Mouse (Mus musculus) forebrain, embryonic 16.5 days (tissue): ENCODE data around the gene S100a10. TPM values are rescaled to one million over a fixed set of nuclear protein-coding genes. Genes with fewer than 3 reads are reported as not detected.

Experiments used
- ATAC-seq: fragments of 200-750 bp; cut with Nextera tagmentation; 2 replicates; pipeline ENCODE4 v1.8.0; 2017; ENCODE audit warnings: mild to moderate bottlenecking, moderate library complexity
- H3K27ac ChIP-seq: fragments of 300-500 bp; sonication (generic); 2 replicates; pipeline ENCODE4 v1.5.1; 2014; ENCODE audit warnings: low read length, control low read depth
- H3K27me3 ChIP-seq: fragments of 300-500 bp; sonication (generic); replicated peaks from 2 replicates; pipeline ENCODE4 v1.6.1; 2014; ENCODE audit warnings: low read length; ENCODE audit not compliant: control insufficient read depth, insufficient read depth
- H3K36me3 ChIP-seq: fragments of 300-500 bp; sonication (generic); 2 replicates; pipeline ENCODE4 v1.6.1; 2014; ENCODE audit not compliant: control insufficient read depth, insufficient read depth
- H3K4me1 ChIP-seq: fragments of 300-500 bp; sonication (generic); replicated peaks from 2 replicates; pipeline ENCODE4 v1.6.1; 2014; ENCODE audit warnings: low read length; ENCODE audit not compliant: control insufficient read depth, insufficient read depth
- H3K4me2 ChIP-seq: fragments of 300-500 bp; sonication (generic); 2 replicates; pipeline ENCODE4 v1.6.1; 2014; ENCODE audit warnings: mild to moderate bottlenecking, low read length, control low read depth
- H3K4me3 ChIP-seq: fragments of 300-500 bp; sonication (generic); replicated peaks from 2 replicates; pipeline ENCODE4 v1.5.1; 2014; ENCODE audit warnings: mild to moderate bottlenecking, low read length, control low read depth
- H3K9ac ChIP-seq: fragments of 300-500 bp; sonication (generic); replicated peaks from 2 replicates; pipeline ENCODE4 v1.6.1; 2014; ENCODE audit warnings: low read depth, low read length, control low read depth
- H3K9me3 ChIP-seq: fragments of 300-500 bp; sonication (generic); 2 replicates; pipeline ENCODE4 v1.6.1; 2016; ENCODE audit warnings: low read length; ENCODE audit not compliant: control insufficient read depth
- WGBS: fragments of 180-500 bp; shearing (Covaris S2); extraction: QIAGEN DNeasy Blood & Tissue Kit; methylation state at CpG from one replicate; pipeline ENCODE4 v1.1.7; 2014; 5-methylcytosine and 5-hydroxymethylcytosine counted together
- polyA plus RNA-seq: library from polyadenylated mRNA; unstranded; fragments of >200 nt; fragmentation: Nextera tagmentation; extraction: Ambion mirVana; gene quantifications from 2 replicates; pipeline ENCODE4 v1.2.1, GENCODE M21; 2015

The S100a10 gene
- polyA plus RNA-seq, 1 experiment from 2014 or later: 117 TPM

DNA sequence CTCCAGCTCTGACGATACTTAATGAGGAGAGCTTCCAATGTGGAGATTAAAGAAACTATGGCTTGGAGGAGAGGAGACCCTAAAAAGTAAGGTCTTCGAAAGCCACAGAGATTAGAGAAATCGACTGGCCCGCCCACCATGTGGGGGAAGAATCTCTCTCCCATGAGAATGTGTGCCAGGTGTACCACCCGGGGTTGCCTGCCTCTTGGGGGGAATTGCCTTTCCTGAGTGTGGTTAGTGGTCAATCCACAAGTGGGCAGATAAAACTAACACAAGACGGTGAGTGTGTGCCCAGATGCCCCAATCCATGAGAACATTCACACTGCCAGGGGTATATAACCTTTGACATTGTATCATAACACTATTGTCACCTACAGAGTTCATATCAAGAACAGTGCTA lies 12.8 kb downstream of the S100a10 start:
- Histone ChIP-seq H3K27me3 (no peaks in the 10 kb centered on the region), H3K9ac (no peak overlapping the region), H3K27ac (no peak overlapping the region), H3K9me3 (no peaks in the 10 kb centered on the region), H3K4me2 (no peak overlapping the region), H3K36me3 (no peaks in the 10 kb centered on the region), H3K4me1 (no peaks in the 10 kb centered on the region), H3K4me3 (no peak overlapping the region)
- ATAC-seq: no peak
- 93% methylated on average over 6 of the region's 6 CpGs for WGBS

- WGBS: 54% methylated on average over 7 of the region's 7 CpGs
Observed at GRCm38 (mm10) chr3:93568428-93569040, 13.7 kb downstream of the S100a10 start.

DNA sequence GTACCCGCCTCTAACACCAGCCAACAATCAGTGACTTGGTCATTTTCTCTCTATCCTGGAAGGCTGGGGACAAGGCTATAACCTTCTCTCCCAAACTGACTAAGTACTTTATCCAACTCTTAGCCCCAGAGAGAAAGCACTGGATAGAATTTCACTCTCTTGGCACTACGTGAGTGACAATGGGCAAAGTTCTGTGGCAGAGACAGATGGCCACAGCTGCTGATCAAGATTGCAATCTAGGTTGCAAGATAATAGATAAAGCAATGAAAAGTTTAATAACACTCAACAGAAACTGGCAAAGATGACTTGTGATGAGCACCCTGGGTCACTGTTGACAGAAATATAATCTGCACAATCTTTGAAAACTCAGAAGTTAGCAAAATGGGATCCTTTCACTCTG lies 14.2 kb downstream of the S100a10 start:
- WGBS: 70% methylated on average over 2 of the region's 2 CpGs
- H3K9me3 ChIP-seq: no peaks in the 10 kb centered on the region
- no peak for ATAC-seq

More at GRCm38 (mm10) chr3:93568428-93569040, 13.7 kb downstream of the S100a10 start:
- peak; percentile 54 for ATAC-seq
- H3K36me3 ChIP-seq: no peaks in the 10 kb centered on the region
- no peak overlapping the region for H3K27ac ChIP-seq
- no peaks in the 10 kb centered on the region for H3K27me3 ChIP-seq
- no peaks in the 10 kb centered on the region for H3K9me3 ChIP-seq
- H3K4me2 ChIP-seq: no peak overlapping the region
- H3K4me3 ChIP-seq: no peak overlapping the region
- no peaks in the 10 kb centered on the region for H3K4me1 ChIP-seq
- no peak overlapping the region for H3K9ac ChIP-seq

GRCm38 (mm10) chr3:93572058-93572791 lies 17.3 kb downstream of the S100a10 start:
- no peaks in the 10 kb centered on the region for H3K27me3 ChIP-seq
- no peaks in the 10 kb centered on the region for H3K36me3 ChIP-seq
- H3K27ac ChIP-seq: no peak overlapping the region
- no peak overlapping the region for H3K9ac ChIP-seq
- no peaks in the 10 kb centered on the region for H3K4me1 ChIP-seq
- H3K4me3 ChIP-seq: no peak overlapping the region
- H3K9me3 ChIP-seq: no peaks in the 10 kb centered on the region
- no peak for ATAC-seq
- 71% methylated on average over 5 of the region's 5 CpGs for WGBS
- no peak overlapping the region for H3K4me2 ChIP-seq

More for the DNA sequence above, 14.2 kb downstream of the S100a10 start:
- Histone ChIP-seq H3K4me2 (no peak overlapping the region), H3K4me1 (no peaks in the 10 kb centered on the region), H3K36me3 (no peaks in the 10 kb centered on the region), H3K27me3 (no peaks in the 10 kb centered on the region), H3K4me3 (no peak overlapping the region), H3K9ac (no peak overlapping the region), H3K27ac (no peak overlapping the region)

- Histone ChIP-seq H3K4me1 (no peaks in the 10 kb centered on the region), H3K4me3 (no peak overlapping the region), H3K27me3 (no peaks in the 10 kb centered on the region), H3K9me3 (no peaks in the 10 kb centered on the region), H3K27ac (no peak overlapping the region), H3K9ac (no peak overlapping the region), H3K36me3 (no peaks in the 10 kb centered on the region), H3K4me2 (no peak overlapping the region)
- ATAC-seq: no peak
- 78% methylated on average over 6 of the region's 6 CpGs for WGBS
Observed at GRCm38 (mm10) chr3:93579317-93580038, 24.6 kb downstream of the S100a10 start.

DNA sequence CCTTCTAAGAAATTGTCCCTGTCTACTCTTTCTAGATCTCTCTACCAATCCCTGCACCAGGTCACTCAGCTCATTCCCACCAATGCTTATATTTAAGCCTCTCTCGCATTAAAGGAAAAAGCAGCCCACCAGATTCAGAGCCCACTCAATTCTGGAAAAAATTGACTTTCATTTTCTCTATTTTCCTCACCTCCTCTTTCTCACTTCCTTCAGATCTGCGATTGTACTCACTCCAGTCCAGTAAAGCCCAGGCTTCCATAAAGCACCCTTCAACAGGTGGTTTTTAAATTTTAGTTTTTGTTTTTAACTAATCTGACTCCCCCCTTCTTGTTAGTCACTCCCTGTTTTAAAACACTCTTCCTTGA lies 25.1 kb downstream of the S100a10 start:
- ATAC-seq: no peak
- H3K4me1 ChIP-seq: no peaks in the 10 kb centered on the region
- no peak overlapping the region for H3K4me3 ChIP-seq
- H3K9me3 ChIP-seq: no peaks in the 10 kb centered on the region
- no peak overlapping the region for H3K27ac ChIP-seq
- no peak overlapping the region for H3K9ac ChIP-seq
- H3K27me3 ChIP-seq: no peaks in the 10 kb centered on the region
- 92% methylated on average over 2 of the region's 2 CpGs for WGBS
- H3K4me2 ChIP-seq: no peak overlapping the region
- H3K36me3 ChIP-seq: no peaks in the 10 kb centered on the region

GRCm38 (mm10) chr3:93580946-93581345 lies 26.1 kb downstream of the S100a10 start:
- 43% methylated on average over 2 of the region's 2 CpGs for WGBS
- H3K27me3 ChIP-seq: no peaks in the 10 kb centered on the region
- no peaks in the 10 kb centered on the region for H3K9me3 ChIP-seq
- no peaks in the 10 kb centered on the region for H3K4me1 ChIP-seq
- no peak overlapping the region for H3K4me2 ChIP-seq
- H3K4me3 ChIP-seq: no peak overlapping the region
- H3K36me3 ChIP-seq: no peaks in the 10 kb centered on the region
- H3K9ac ChIP-seq: no peak overlapping the region
- no peak for ATAC-seq
- no peak overlapping the region for H3K27ac ChIP-seq

DNA sequence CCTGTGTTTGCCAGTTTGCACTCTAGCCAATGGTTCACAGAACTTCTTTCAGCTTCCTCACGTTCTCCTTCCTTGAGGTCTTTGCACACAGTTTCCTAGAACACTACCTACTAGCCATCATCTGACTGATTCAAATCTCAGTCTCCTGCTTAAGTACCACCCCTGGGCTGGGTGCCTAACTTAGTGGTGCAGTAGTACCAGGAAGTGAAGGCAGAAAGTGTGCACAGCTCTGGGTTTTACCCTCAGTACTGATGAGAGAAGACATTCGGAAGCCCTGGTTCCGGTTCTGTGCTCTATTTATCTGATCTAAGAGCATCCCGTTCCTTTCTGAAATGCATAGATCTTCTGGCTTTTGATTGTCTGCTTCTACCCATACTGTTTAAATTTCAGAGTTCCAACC lies 26.8 kb downstream of the S100a10 start:
- no peak overlapping the region for H3K4me3 ChIP-seq
- ATAC-seq: no peak

GRCm38 (mm10) chr3:93583056-93583455 lies 28.2 kb downstream of the S100a10 start:
- 82% methylated on average over 2 of the region's 2 CpGs for WGBS
- H3K4me1 ChIP-seq: no peaks in the 10 kb centered on the region
- no peak for ATAC-seq

More for the DNA sequence above, 26.8 kb downstream of the S100a10 start:
- no peaks in the 10 kb centered on the region for H3K9me3 ChIP-seq
- no peak overlapping the region for H3K9ac ChIP-seq
- H3K4me1 ChIP-seq: no peaks in the 10 kb centered on the region
- H3K4me2 ChIP-seq: no peak overlapping the region
- no peak overlapping the region for H3K27ac ChIP-seq
- no peaks in the 10 kb centered on the region for H3K27me3 ChIP-seq
- H3K36me3 ChIP-seq: no peaks in the 10 kb centered on the region
- whole genome bisulfite sequencing: 89% methylated on average over 4 of the region's 4 CpGs

More at GRCm38 (mm10) chr3:93583056-93583455, 28.2 kb downstream of the S100a10 start:
- no peaks in the 10 kb centered on the region for H3K36me3 ChIP-seq
- no peak overlapping the region for H3K9ac ChIP-seq
- H3K4me3 ChIP-seq: no peak overlapping the region
- H3K4me2 ChIP-seq: no peak overlapping the region
- no peak overlapping the region for H3K27ac ChIP-seq
- H3K9me3 ChIP-seq: no peaks in the 10 kb centered on the region
- H3K27me3 ChIP-seq: no peaks in the 10 kb centered on the region
